15 mouse cellular contexts compared by ENCODE assay signal in genomic region chr16:13557784-13558183, GRCm38 (mm10).
"Had no signal": no experiment of that assay in that cellular context is flagged by ENCODE, and none has a peak within 500 bp of the region (broad histone marks: within the 10 kb centered on the region; RNA-seq: fewer than 3 reads in every experiment).

No protein-coding gene starts in this region.

- H3K27ac ChIP-seq: layer of hippocampus, adult 2 months; limb, embryonic 12.5 days; liver, embryonic 13.5 days; lung, embryonic 15.5 days; macrophage; midbrain, embryonic 12.5 days had no signal

- H3K9ac ChIP-seq: limb, embryonic 12.5 days; liver, embryonic 13.5 days; liver, postnatal 0 days; lung, embryonic 15.5 days; midbrain, embryonic 12.5 days had no signal

- H3K4me2 ChIP-seq: limb, embryonic 12.5 days; liver, embryonic 13.5 days; lung, embryonic 15.5 days; midbrain, embryonic 12.5 days had no signal

- H3K36me3 ChIP-seq: lung, embryonic 15.5 days; midbrain, embryonic 12.5 days had no signal

- H3K27me3 ChIP-seq: limb, embryonic 12.5 days; liver, embryonic 13.5 days; lung, embryonic 15.5 days; megakaryocyte, embryonic 14.5 days; midbrain, embryonic 12.5 days had no signal

- ATAC-seq: liver, postnatal 0 days; midbrain, embryonic 16.5 days had no signal

- H3K9me3 ChIP-seq: limb, embryonic 12.5 days; liver, embryonic 13.5 days; lung, embryonic 15.5 days; midbrain, embryonic 12.5 days had no signal

- DNase-seq: kidney, postnatal 10 days; kidney, postnatal 4 days; liver; liver, embryonic 13.5 days; liver, postnatal 0 days; lung, postnatal 14 days; right cerebral cortex, postnatal 14 days; thymus, postnatal 36 days had no signal

- H3K4me1 ChIP-seq: limb, embryonic 12.5 days; liver, embryonic 13.5 days; lung, embryonic 15.5 days; midbrain, embryonic 12.5 days had no signal

- H3K4me3 ChIP-seq: layer of hippocampus, adult 2 months; limb, embryonic 12.5 days; liver, embryonic 13.5 days; lung, embryonic 15.5 days; megakaryocyte, embryonic 14.5 days; midbrain, embryonic 12.5 days had no signal
